Mouse (Mus musculus) olfactory bulb, adult 2 months (tissue): ENCODE measurements around the gene Neurl3.

Source experiments
- CTCF ChIP-seq: fragments of 200-500 bp; IDR thresholded peaks from 2 replicates; pipeline ENCODE4 v1.5.1; 2012; ENCODE audit warnings: low read depth, mild to moderate bottlenecking, low read length, moderate library complexity; ENCODE audit not compliant: insufficient read depth
- POLR2A ChIP-seq: fragments of 200-500 bp; IDR thresholded peaks from 2 replicates; pipeline ENCODE4 v1.6.1; 2012; ENCODE audit warnings: mild to moderate bottlenecking, low read depth, low read length, moderate library complexity; ENCODE audit not compliant: insufficient read depth

DNA sequence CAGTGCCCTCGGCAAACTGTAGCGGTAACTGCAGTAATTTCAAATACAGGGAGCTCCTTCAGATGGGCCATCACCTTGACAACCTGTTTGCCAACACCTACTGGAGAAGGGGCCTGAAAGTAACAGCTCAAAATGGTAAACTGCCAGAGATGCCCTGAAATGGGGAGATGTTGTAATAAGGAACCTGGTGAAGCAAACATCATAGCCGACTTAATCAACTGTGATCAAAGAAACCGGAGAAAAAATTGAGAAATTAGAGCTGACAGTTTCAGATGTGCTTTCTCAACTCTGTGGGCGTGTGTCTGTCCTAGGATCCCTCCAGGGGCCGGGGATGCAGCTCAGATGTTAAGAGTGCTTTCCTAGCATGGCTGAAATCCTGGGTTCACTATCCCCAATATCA, 41.3 kb downstream of the Neurl3 start:
- TF ChIP-seq CTCF (no peak), POLR2A (no peak)
